Mouse (Mus musculus) kidney, postnatal 14 days (tissue): Measurements from ENCODE around the gene Stxbp3.
A peak's percentile ranks its signal among the peaks of the same experiment; 100 is the strongest.
"Not testable (repeated sequence)": the region's sequence is repeated elsewhere in the genome, so short reads cannot be mapped to it uniquely, and the experiment has no call there.

Experiments used
- DNase-seq: peaks from one replicate; pipeline ENCODE4 v3.0.0; 2022; ENCODE audit warnings: mixed read lengths

Stxbp3 gene

DNA sequence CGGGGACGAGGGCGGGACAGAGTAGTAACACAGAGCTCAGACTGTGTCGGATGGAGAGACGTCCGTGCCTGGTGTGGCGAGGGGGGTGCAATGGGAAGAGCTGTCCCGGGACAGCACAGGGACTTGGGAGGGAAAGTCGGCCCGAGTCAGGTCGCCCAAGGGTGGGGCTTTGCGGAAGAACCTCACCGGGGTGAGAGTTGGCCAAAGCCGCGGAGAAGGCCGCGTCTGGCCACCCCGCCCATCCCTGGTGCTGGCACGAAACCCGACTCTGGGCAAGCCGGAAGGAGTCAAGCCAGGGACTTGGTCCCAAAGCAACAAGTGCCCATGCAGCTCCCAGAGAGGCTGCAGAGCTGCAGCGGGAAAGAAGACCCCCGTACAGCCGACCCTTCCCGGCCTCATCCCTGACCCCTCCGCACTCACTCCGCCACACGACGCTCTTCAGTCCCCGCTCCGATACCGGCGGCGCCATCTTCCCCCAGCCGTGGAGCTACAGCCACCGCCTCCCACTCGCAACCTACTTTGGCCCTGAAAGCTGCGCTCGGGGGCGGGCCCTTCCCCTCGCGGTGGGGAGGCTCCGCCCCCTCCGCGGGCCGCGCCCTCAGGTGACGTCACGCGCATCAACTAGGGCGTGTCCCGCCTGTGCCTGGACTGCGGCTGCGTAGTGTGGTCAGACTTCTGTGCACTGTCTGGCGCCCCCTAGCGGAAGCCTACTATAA, at the start of gene Stxbp3:
Gene Stxbp3 (minus strand): TSS at position 527 of the 716 bp plus-strand sequence.
- DNase-seq: peak; percentile 99

DNA sequence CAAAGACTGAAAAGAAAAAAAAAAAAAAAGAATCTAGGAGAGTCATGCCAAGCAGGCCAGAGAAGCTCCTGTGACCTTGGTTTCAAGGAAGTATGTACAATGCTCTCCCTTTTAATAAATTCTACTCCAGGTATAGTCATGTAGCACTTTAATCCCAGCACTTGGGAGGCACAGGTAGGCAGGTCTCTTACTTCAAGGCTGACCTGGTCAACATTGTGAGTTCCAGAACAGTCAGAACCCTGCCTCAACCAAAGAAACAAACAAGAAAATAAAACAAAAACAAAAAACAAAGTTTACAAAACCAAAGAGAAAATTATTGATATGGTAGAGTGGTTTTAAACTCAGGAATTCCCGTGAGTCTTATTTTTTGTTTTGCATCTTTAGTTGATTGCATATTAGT, 49.6 kb upstream of the Stxbp3 start, which contains the start of gene Fndc7:
Gene Fndc7 (minus strand): TSS at position 101 of the 400 bp plus-strand sequence.
- DNase-seq: no peak

DNA sequence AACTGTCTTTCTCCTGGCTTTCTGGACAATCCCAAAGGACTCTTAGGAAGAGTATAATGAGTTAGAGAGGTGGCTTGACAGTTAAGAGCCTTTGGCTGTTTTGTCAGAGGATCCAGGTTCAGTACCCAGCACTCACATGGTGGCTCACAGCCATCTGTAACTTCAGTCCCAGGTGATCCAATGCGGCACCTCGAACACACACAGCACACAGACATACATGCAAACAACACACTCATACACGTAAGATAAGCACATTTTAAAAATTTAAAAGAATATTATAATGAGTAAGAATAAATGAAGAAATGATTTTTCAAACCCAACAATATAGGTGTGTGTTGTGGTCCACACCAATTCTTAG, 47.3 kb upstream of the Stxbp3 start:
- DNase-seq: no peak

DNA sequence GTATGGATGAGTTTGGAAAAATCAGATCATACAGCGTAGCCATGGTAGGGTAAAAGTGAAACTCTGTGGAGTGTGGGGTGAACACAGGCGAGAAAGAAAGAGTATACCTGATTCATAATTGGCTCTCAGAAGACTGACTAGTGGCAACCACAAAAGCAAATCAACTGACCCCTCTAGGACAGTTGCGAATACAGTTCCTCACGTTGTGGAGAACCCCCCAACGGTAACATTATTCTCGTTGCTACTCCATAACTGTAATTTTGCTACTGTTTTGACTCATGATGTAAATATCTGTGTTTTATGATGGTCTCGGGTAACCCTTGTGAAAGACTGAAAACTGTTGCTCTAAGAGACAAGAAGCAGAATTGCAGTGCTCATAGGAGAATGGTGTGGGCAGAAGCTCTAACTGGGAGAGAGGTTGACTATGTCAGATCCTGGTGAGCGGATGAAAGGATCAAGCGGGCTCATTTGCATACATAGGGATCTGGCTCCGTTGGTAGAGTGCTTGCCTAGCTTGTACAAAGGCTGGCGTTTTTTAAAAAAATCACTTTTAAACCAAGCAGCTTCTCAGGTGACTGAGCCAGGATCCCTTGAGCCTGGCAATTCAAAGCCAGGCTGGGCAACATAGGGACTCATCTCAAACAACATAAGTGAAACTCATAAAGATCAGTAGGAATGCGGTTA, 46.8 kb upstream of the Stxbp3 start:
- no peak for DNase-seq

DNA sequence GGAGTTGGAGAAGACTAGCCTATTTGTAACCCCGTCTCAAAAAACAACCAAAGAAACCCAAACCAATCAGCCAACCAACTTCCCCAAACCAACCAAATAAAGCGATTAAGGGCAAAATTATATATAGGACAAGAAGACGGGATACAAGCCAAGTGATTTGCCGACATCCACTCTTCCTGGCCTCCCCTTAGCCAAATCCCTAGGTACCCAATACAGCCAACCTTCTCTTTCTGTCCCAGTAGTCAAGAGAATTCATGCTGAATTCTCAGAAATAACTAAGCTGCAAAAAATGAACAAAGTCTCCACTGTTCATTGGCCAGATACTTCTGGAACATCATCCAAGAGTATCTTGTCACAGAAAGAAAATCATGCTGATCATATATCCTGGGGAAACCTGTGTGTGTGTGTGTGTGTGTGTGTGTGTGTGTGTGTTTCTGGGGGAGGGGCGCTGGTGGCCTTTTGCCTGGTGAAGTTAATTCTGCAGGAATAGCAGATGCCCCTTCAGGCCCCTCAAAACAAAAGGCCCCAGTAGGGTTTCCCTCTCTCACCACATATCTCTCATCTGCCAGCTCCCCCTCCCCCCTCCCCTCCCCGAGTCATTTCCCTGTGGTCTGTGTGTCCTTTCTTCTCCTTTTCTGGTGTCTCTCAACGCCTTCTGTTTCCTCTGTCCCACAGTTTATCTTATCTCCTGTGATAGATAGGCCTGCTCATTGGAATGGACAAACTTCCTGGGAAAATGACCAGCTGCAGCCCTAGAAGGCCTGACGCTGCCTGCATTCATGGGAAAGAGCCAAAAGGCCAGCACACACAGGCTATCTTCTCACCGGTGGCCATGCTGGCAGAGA, 45.6 kb upstream of the Stxbp3 start:
- DNase-seq: no peak

DNA sequence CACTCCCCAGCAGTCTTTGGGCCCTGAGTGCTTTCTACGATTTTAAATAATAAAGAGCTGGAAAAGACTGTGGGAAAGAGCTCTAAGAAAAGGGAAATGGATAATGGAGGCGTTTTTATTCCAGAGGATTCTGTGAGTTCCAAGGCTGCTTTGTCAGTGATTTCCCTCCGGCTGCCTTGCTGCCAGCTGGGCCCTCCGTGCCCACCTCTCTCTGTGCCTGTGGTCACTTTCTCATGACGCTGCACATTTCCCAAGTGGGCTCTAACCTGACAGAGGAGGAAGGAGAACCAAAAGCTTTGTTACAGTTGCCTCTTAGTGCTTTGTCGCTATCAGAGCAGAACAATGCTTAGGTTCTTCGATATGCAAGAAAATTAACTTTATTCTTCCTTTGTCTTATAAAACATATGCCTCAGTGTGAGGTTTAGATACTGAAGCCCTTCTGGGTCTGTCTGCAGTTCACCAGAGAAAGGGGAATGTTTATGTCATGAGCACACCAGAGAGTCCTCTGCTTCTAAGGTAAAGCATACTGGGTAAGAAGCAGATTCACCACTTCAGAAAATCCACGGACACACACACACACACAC, 44.5 kb upstream of the Stxbp3 start:
- DNase-seq: no peak

DNA sequence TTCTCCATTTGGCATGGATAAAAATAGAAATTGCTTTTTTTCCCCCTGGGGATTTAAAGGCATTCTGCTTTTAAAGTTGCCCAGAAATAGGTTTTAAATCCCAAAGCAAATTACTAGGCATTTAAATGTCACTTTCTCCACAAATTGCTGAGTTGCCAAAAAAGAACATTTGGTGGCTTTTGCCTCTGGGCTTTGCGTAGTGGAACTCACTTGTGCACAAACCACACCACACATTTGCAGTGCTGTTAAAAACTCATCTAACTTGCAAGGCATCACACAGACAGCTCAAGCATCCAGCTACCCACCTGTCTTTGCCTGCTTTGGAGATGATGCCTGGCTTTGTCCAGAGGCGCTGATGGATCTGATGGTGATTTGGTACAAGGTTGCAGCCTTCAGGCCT, 42.7 kb upstream of the Stxbp3 start:
- DNase-seq: no peak

DNA sequence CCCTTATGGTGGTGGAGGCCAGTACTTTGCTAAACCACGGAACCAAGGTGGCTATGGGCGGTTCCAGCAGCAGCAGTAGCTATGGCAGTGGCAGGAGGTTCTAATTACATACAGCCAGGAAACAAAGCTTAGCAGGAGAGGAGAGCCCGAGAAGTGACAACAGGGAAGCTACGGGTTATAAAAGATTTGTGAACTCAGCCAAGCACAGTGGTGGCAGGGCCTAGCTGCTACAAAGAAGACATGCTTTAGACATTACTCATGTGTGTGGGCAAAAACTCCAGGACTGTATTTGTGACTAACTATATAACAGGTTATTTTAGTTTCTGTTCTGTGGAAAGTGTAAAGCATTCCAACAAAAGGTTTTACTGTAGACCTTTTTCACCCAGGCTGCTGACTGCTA, 41.5 kb upstream of the Stxbp3 start:
- not testable (repeated sequence) for DNase-seq

DNA sequence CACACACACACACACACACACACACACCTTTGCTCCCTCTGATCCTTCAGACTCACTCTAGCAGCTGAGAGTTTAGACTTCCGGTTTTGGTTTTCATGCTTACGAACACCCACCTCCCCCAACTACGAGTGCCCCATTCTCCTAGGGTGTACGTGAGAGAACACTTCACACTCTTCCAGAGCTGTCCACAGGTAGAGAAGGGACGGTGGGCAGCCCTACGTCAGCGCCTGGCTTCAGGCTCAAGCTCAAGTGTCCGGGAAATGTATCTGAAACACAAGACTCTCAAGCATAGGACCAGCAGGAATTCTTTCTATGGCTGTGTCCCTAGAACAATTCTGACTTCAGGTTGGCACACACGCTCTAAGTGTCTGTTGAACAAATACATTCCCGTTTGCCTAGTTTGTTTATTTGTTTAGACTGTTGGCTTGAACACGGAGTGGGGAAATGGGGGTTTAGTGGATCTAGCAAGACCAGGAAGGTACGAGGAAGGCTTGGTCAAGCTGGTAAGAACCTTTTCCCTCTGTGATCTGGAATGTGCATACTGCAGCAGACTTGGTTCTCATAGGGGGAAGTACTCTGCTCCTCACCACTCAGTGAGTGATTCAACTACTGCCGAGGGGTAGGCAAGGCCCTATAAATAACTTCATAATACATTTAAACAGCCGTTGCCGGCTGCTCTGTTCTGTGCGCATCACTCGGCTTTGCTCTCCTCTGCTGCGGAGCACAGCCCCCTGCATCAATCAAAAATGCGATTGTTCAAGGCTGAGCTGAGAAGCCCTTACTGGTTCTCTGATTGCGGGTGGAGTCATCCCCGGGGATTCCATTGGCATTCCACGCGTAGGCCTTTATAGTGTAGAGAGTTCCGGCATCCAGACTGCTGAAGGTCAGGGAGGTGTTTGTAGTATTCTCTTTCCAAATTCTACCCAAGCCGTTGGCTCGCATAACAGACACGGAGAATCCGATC, 40.5 kb upstream of the Stxbp3 start:
- peak; percentile 8 for DNase-seq

DNA sequence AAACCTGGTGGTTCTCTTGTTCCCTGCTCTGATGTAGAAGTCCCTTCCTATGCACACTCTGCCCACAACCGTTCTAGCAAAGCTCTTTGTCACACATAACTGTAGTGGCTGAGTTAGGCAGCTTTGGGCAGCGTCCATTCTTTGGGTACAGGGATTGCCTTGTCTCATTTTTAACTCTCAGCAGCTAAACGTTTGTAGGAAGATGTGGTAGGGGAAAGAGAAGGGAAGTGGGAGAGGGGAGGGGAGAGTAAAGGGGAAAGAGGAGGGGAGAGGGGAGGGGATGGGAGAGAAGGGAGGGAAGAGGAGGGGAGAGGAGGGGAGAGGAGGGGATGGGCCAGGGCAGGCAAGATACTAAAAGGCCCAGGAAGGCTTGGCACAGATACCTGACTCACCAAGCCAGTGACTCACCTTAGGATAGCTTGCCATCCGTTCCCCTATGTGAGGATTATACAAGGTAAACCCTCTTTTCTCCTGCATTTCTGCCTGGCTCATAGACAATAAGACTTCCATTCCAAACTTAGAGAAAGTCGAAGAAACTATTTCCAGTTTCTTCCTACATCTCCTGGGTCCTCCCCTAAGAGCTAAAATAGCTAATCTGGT, 39.6 kb upstream of the Stxbp3 start:
- DNase-seq: no peak

DNA sequence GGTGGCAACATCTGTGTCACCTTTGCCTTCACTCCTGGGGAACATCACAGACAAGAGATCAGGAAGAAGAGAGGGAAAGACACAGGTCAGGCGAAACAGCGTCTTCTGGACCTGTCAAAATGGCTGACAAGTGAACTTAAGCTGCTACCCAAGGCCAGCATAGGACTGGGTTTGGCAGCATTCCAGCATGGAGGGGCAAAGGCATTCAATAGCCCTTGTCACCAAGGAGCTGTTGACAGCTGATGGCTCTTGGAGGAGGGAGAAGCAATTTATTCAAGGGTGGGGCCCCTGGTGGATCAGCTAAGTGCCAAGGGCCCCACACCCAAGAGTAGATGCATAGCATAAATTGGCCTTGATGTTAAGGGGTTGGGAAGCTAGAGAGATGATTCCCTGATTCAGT, 38.8 kb upstream of the Stxbp3 start:
- DNase-seq: no peak

DNA sequence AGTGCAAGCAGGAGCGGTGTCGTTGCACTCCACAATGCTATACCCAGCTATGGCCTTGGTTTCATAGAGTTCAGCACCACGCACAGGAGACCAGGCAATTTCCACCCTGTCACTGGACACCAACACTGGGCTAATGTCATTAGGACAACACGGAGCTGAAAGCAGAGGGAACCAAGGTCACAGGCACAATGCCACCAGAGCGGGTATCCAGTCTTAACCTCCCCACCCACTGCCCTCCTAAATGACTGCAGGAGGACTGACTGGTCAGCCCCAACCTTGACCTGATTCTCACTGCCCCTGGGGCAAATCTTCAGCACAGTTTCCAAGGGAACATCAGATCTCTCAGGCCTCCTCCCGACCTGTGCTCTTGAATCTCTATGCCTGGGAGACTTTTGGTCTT, 30.3 kb upstream of the Stxbp3 start:
- DNase-seq: no peak

DNA sequence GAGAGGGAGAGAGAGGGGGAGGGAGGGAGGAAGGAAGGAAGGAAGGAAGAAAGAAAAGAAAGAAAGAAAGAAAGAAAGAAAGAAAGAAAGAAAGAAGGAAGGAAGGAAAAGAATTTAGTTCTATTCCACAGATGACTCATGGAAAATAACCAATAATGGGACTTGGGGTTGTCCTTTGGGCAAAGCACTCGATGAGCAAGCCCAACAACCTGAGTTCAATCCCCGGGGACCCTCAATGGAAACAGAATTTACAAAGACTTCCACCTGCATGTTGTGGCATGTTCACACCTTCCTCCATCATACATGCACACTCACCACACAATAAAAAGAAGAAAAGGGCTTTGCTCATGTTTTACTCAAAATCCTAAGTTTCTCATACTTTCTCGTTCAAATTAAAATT, 27.1 kb upstream of the Stxbp3 start:
- no peak for DNase-seq

DNA sequence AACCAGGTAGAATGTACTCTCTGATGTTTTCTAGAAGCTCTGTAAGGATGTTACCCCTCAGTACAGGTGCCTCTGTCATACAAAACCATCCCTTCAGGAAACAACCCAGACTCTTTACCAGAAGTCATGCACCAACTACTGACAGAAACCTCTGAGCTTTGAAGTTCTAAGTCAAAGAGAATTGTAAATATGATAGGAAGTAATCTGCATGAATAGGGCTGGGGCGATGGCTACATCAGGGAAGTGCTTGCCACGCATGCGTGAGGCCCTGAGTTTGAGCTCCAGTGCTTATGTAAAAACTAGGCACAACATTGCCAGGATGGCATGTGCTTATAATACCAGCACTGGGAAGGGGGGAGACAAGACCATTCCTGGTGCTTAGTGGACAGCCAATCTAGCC, 25.4 kb upstream of the Stxbp3 start:
- DNase-seq: no peak

DNA sequence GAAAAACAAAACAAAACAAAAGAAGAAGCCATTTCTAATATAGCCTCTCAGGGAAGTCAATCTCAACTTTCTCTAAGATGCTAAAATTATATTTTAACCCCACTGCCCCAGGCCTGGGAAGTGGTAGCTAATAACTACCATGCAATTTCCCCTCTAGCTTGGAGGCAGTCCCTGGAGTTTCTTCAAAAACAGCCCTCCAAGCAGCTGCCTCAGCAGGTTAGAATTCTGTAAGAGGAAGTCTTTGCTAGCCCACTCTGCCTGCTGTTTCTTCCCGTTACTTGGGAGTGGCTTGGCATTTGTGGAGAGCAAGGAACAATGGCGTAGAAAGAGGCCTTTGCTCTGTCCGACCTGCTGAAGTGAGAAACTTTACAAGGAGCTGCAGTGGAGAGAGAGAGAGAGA, 24.8 kb upstream of the Stxbp3 start:
- no peak for DNase-seq

DNA sequence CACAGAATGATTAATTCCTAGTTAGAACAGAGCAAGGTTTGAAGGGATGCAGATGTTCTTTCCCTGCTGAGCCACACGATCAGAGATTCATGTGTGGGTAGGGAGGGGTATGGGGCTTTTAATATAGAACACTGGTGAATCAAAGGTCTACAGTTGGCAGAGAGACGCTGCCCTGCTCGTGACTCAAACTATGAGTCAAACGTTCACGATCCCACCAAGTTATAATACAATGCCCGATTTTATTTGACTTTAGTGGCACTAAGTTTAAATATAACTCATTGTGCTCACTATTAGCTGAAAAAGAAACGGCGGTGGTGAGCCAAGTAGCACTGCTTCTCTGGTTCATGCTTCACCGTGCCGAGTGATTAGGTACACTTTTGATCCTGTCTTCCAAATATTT, 22.8 kb upstream of the Stxbp3 start:
- DNase-seq: no peak

DNA sequence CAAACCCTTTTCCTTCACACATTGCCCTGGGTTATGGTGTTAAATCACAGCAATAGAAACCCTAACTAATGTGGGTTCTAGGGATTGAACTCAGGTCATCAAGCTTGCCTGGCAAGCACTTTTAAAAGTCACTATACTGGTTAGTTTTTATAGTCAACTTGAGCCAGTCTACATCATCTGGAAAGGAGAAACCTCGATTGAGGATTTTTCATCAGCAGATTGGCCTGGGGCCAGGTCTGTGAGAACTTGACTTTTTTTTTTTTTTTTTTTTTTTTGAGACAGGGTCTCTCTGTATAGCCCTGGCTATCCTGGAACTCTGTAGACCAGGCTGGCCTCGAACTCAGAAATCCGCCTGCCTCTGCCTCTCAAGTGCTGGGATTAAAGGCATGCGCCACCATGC, 22.0 kb upstream of the Stxbp3 start:
- DNase-seq: not testable (repeated sequence)

DNA sequence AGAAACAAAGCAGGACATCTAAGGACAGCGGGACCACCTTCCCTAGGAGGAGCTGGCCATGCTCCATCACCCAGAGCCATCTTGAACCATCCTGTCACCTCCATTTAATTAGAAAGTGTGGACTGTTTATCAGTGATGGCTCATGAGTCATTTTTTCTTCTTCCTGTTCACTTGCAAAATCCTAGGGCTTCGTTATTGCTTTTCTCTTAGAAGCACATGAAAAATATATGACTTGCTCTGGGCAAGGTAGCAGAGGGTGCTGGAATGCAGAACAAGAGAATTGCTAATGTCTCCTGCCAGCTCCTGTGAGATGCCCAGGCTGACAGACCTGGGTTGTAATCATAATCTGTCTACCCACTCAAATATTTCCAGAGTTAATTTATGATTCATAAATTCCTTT, 20.5 kb upstream of the Stxbp3 start:
- no peak for DNase-seq

DNA sequence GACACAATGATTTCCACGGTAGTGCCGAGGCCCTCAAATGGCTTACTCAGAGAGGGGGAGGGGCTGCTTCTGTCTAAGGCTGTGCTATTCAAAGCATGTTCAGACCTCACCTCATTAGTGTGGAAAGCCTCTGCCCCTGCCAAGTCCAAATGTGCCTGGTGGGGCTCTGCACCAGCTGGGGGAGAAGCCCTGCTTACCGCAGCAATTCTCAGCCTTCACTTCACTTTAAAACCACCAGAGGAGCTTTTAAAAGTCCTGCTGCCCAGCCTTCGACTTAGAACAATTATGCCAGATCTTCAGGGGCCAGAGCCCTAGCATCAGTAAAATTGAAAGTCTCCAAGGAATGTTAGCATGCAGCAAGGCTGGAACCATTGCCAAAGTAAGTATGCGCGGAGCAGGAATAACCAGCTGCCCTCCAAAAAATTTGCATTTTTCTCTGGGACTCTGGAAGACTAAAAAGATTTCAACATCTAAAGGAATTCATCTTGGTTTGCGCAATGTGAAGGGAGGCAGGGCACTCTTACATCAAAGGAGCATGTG, 18.0 kb upstream of the Stxbp3 start:
- peak; percentile 58 for DNase-seq

DNA sequence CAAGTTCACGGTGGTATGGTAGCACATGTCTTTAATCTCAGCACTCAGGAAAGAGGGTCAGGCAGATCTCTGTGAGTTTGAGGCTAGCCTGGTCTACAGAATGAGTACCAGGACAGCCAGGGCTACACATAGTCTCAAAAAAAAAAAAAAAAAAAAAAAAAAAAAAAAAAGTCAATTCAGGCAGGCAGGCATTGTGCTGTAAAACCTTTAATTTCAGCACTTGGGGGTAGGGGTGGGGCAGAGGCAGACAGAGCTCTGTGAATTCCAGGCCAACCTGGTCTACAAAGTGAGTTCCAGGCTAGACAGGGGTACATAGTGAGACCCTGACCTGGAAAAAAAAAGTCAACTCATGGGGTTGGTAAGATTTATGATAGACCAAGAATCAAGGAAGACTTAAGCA, 17.4 kb upstream of the Stxbp3 start:
- no peak for DNase-seq

DNA sequence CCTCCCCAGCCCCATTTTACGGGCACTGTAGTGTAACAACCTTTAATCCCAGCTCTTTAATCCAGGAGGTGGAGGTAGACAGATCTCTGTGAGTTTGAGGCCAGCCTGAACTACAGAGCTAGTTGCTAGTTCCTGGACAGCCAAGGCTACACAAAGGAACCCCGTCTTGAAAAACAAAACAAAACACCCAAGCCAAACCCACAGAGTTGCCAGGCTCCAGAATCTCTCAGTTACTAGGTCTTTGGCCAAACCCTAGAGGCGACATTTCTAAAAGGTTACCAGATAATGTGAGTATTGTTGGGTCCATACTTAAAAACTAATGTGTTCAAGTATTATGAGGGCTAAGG, 16.8 kb upstream of the Stxbp3 start:
- DNase-seq: no peak
